Mouse (Mus musculus) mouse embryonic stem cell (cell line): ENCODE results near the gene Fank1.

Source experiments
- in situ Hi-C, 2 experiments: fragments of 300-500 bp; cut with MboI; formaldehyde crosslinking; loops; 1 replicate in 1 of 2; 3 replicates in 1 of 2; pipeline ENCODE4 v1.14.3; 2019 to 2020; ENCODE audit warnings: low sequenced_read_pairs in 2 of 2, low pct_unique_long_range_greater_than_20kb in 1 of 2, mixed read lengths in 1 of 2; ENCODE audit not compliant: unreplicated experiment in 1 of 2

Gene Fank1

DNA sequence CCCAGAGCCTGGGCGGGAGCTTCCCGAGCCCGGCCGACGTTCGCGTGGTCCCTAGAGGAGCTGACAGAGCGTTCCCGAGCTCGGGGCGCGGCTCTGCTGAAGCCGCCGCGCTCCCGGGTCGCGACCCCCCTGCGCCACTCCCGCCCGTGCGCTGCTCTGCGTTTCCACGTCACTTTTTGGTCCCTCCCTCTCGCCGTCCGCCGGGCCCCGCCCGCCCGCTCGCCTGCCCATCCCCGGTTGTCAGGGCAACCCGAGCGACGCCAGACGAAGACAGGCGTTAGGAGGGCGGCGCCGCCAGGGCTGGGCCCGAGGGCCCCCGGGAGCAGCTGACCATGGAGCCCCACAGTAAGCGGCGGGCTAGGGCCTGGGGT is at the start of gene Fank1:
Fank1 (plus strand) TSS at position 236 of the 371 bp plus-strand sequence.
- in situ Hi-C loops, result no loop called here

DNA sequence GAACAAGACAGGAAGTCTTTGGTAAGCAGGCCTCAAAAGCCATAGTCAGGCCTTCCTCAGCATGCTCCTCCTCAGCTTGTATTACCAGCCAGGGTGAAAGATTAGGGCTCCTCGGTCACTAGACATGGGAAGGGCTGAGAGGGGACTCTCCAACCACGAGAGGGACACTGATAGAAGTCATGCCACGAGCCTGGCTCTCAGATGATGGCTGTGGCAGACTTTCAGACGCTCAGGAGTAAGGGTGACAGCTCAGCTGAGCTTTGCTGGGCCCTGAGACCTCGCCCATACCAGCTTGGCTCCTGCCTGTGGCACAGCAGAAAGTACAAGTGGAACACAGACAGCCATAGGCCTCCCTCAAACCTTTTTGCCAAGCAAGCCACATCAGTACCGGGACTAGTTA is 49.6 kb upstream of the Fank1 start:
- in situ Hi-C loops, result no loop called here

- in situ Hi-C loops, result no loop called here
Observed at GRCm38 (mm10) chr7:133729351-133729750, 47.3 kb upstream of the Fank1 start.

- in situ Hi-C loops, result no loop called here
Observed at GRCm38 (mm10) chr7:133730324-133731191, 46.1 kb upstream of the Fank1 start.

GRCm38 (mm10) chr7:133731971-133732645 is 44.6 kb upstream of the Fank1 start:
- in situ Hi-C loops, result no loop called here

- in situ Hi-C loops, result no loop called here
Observed at GRCm38 (mm10) chr7:133740558-133740957, 36.1 kb upstream of the Fank1 start.

GRCm38 (mm10) chr7:133742530-133743325 is 33.9 kb upstream of the Fank1 start:
- in situ Hi-C loops, result no loop called here

GRCm38 (mm10) chr7:133743611-133744010 is 33.0 kb upstream of the Fank1 start:
- in situ Hi-C loops, result no loop called here

DNA sequence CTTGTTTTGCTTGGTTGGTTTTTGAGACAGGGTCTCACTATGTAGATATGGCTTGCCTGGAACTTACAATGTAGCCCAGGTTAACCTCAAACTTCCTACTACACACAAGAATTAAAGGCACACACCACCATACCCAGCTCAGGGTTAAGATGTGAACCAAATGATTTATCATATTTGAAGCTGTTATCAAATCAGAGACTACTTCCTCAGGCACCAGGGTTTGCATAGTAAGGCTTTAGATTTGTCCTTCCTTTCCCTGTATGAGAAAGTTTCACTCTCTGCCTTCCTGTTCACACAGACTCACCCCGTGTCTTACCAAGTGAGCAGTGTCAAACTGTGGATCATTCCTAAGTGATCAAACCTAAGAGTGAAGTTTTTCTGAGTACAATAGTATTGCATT is 32.5 kb upstream of the Fank1 start:
- in situ Hi-C loops, result no loop called here

DNA sequence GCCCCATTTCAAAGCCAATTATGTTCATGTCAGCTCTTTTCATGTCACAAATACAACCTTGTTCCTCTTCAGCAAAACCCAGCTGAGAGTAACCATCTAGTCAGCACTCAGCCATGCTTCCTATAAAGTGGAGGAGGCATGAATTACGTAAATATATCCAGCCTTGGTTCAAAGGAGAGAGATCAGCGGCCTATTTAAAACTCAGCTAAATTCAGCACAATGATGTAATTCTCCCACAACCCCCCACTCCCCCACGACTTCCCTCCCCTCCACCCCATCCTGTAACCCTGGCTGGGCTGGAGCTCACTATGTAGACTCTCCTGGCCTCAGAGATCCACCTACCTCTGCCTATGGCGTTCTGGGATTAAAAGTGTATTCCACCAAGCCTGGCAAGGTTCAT is 32.0 kb upstream of the Fank1 start:
- in situ Hi-C loops, result no loop called here

DNA sequence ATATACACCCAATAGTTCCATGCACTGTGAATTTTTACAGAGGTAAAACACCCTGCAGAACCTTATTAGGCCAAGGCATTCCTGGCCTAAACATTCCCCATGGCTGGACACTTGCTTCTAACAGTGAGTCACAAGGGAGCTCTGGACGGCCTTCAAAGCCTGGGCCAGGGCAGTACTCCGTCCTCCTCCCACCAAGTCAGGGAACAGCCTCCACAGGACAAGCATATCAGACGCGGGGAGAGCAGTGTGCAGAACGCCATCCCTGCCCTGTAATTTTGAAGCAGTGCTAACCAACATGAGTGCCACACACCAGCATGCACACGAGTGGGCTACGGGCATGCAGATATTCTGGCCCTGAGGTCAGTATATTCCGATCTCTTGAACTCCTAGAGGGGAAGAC is 29.3 kb upstream of the Fank1 start:
- in situ Hi-C loops, result no loop called here

DNA sequence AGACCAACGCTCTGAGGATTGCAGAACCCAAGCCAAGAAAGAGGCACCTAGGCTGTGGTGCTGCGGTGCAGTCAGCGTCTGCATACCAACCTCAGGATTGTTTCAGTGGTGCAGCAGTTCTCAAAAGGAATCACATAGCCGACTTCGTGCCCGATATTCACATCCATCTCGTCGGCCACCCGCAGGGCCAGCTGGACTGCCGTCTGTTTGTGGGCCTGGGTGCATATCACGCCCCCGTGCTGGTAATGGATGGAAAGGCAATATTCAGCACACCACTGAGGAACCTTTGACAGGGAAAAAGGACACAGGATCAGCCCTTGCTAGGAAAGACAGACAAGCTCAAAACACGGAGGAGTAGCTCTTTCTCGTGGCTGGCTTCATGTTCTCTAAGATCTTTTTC is 27.9 kb upstream of the Fank1 start:
- in situ Hi-C loops, result no loop called here

- in situ Hi-C loops, result no loop called here
Observed at GRCm38 (mm10) chr7:133750666-133751065, 26.0 kb upstream of the Fank1 start.

GRCm38 (mm10) chr7:133751163-133751562 is 25.5 kb upstream of the Fank1 start:
- in situ Hi-C loops, result no loop called here

DNA sequence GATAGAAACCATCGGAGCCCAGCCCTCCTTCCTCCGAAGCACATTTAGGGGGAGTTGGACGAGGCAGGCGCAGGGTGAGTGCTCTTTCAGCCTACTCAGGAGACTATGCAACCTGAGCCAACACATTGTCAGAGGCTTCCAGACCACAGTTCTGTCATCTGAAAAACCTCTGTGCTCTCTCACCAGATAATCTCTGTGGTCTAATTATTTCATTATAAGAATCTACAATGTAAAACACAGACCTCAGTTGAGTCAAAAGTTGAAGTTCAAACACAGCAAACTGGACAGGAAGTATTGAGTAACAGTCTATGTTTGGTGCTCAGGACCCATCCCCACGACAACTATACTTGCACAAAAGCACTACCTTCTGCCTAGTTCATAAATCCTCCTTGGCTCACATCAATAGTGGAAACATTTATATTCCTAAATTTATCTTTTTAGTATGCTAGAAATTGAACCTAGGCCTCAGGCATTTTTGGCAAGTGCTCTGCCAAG is 18.7 kb upstream of the Fank1 start:
- in situ Hi-C loops, result no loop called here

DNA sequence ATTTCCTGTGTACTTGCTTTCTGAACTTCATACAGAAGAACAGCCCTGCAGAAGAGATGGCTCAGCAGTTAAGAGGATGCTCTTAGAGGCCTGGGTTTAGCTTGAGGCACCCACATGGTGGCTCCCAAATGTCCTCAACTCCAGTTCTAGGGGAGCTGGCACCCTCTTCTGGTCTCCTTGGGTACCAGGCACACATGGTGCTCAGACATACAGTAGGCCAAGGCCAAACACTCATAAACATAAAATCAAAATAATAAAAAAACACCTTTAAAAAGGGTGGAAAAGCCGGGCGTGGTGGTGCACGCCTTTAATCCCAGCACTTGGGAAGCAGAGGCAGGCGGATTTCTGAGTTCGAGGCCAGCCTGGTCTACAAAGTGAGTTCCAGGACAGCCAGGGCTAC is 17.9 kb upstream of the Fank1 start:
- in situ Hi-C loops, result no loop called here

DNA sequence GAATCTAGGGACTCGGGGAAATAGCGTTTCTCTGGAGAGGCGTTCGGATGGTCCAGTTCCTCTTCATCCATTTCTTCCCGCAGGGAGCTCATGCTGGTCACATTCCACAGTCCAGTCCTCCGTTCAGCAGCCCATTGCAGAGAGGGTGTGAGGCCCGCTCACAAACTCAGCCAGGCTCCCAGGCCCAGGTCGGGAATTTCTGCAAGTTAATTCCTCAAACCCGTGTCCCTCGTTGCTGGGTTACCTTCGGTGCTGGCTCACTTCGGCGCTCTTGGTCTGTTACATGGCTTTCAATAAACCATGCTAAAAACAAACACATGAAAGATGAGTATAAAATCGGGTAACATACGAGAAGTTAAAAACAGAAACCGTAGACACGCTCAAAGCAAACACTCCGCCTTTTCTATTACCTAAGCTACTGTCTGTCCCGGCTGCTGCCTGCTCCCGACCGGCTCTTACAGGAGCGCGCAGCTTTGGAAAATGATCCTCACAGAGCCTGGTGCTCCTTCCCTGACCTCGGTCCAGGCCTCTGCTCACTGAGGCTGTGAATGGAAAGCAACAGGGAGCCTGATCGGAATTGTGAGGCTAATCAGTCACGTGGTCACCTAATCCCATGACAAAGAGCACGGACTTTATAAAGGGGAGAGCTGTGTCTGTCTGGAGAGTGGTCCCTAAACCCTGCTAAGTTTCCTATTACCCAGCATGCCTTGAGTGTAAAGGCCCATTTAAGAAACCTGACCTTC is 16.9 kb upstream of the Fank1 start:
- in situ Hi-C loops, result no loop called here

DNA sequence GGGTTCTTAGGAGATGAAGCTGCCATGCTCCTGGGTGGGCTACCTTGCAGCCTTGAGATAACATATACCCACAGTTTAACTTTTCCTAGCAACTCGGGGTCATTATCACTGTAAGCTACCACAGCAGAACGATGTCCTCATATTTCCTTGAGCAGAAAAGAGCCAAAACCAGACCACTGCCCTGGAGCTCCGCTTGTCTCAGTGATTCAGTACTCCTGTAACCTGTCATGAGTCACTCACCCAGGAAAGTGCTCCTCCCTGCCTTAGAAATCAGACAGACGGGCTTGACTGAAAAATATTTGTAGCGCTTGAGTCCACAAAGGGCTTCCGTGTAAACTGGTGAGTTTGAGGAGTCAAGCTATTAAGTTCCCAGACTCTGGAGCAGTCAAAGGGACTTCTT is 14.0 kb upstream of the Fank1 start:
- in situ Hi-C loops, result no loop called here
